Mouse (Mus musculus) G1E (cell line): ENCODE data around the gene Nans. TPM values are rescaled to one million over a fixed set of nuclear protein-coding genes. Genes with fewer than 3 reads are reported as not detected.

Experiments
- ATAC-seq: 2 replicates; pipeline ENCODE4 v1.8.0; 2016; ENCODE audit warnings: mild to moderate bottlenecking; ENCODE audit not compliant: insufficient number of reproducible peaks, poor library complexity, low FRiP score, severe bottlenecking; ENCODE audit errors: extremely low read depth
- DNase-seq: peaks from one replicate; pipeline ENCODE4 v3.0.0; 2012; ENCODE audit warnings: low spot score
- H3K27me3 ChIP-seq: 2 replicates; pipeline ENCODE4 v1.6.1; 2012; ENCODE audit warnings: mild to moderate bottlenecking, low read length, inconsistent platforms; ENCODE audit not compliant: insufficient read depth
- H3K36me3 ChIP-seq: replicated peaks from 2 replicates; pipeline ENCODE3; 2012; ENCODE audit warnings: mild to moderate bottlenecking, inconsistent platforms
- H3K4me1 ChIP-seq: 2 replicates; pipeline ENCODE4 v1.6.1; 2012; ENCODE audit warnings: low read depth, low read length, inconsistent platforms, mixed read lengths; ENCODE audit not compliant: insufficient read depth
- H3K4me3 ChIP-seq: 2 replicates; pipeline ENCODE4 v1.5.1; 2012; ENCODE audit warnings: low read depth, mild to moderate bottlenecking, inconsistent platforms, low read length, moderate library complexity, mixed read lengths
- H3K9me3 ChIP-seq: replicated peaks from 2 replicates; pipeline ENCODE4 v1.6.1; 2012; ENCODE audit warnings: inconsistent platforms
- CTCF ChIP-seq: IDR thresholded peaks from 2 replicates; pipeline ENCODE4 v1.5.1; 2012; ENCODE audit warnings: low read depth, low read length, inconsistent platforms, mixed read lengths
- GATA1 ChIP-seq: IDR thresholded peaks from 2 replicates; pipeline ENCODE4 v1.6.1; 2012; ENCODE audit warnings: borderline replicate concordance, low read length, inconsistent platforms, mixed read lengths
- GATA2 ChIP-seq: IDR thresholded peaks from 2 replicates; pipeline ENCODE4 v1.6.1; 2012; ENCODE audit warnings: low read depth, low read length, inconsistent platforms, borderline replicate concordance
- POLR2AphosphoS5 ChIP-seq: IDR thresholded peaks from 2 replicates; pipeline ENCODE4 v1.6.1; 2012; ENCODE audit warnings: low read depth, low read length, inconsistent platforms; ENCODE audit not compliant: insufficient replicate concordance
- TAL1 ChIP-seq: conservative IDR thresholded peaks from 2 replicates; pipeline ENCODE4 v1.6.1; 2012; ENCODE audit warnings: low read depth, low read length, inconsistent platforms, mixed read lengths
- polyA plus RNA-seq: library from polyadenylated mRNA; stranded (reverse); fragments of >175 nt; gene quantifications from 2 replicates; pipeline ENCODE4 v1.2.3, GENCODE M21; 2012
- total RNA-seq, 2 experiments: library from RNA; stranded (forward) in 1 of 2; stranded (reverse) in 1 of 2; fragments of 200-1000 nt in 1 of 2; fragments of >200 nt in 1 of 2; fragmentation: Nextera tagmentation in 1 of 2; gene quantifications; 2 replicates each; pipeline ENCODE4 v1.2.3; 2014 to 2017

Gene Nans
- total and polyA plus RNA-seq, 3 experiments: 57.1 to 79.3 (median 63.1) TPM

GRCm38 (mm10) chr4:46450519-46451131 lies 38.4 kb upstream of the Nans start, which contains the start of gene Anp32b:
Gene Anp32b (plus strand): TSS chr4:46450902.
- ATAC-seq (peak; percentile 38), DNase-seq (peak; percentile 95)
- TF ChIP-seq CTCF (peak; percentile 50; the same call in 1 of the 2 replicates), GATA1 (no peak), POLR2AphosphoS5 (no peak)
- Histone ChIP-seq H3K4me1 (peaks cover 66% of the 10 kb centered on the region), H3K27me3 (no peaks in the 10 kb centered on the region), H3K36me3 (peaks cover 20% of the 10 kb centered on the region), H3K4me3 (peak within 1 kb of the TSS; percentile 81), H3K9me3 (no peaks in the 10 kb centered on the region)

- no peaks in the 10 kb centered on the region for H3K27me3 ChIP-seq
- H3K36me3 ChIP-seq: peaks cover 27% of the 10 kb centered on the region
- H3K4me1 ChIP-seq: peaks cover 73% of the 10 kb centered on the region
- TF ChIP-seq TAL1: no peak
- no peak for TF ChIP-seq CTCF
- TF ChIP-seq GATA2: no peak
- TF ChIP-seq POLR2AphosphoS5: no peak
- no peak for TF ChIP-seq GATA1
- H3K4me3 ChIP-seq: peak overlapping the region; percentile 81
- DNase-seq (no peak), ATAC-seq (no peak)
- H3K9me3 ChIP-seq: no peaks in the 10 kb centered on the region
These were observed 37.7 kb upstream of the Nans start for GRCm38 (mm10) chr4:46451240-46451757.

- H3K36me3 ChIP-seq: peaks cover 33% of the 10 kb centered on the region
- H3K4me1 ChIP-seq: peaks cover 76% of the 10 kb centered on the region
These were observed 37.1 kb upstream of the Nans start for GRCm38 (mm10) chr4:46451758-46452480.

DNA sequence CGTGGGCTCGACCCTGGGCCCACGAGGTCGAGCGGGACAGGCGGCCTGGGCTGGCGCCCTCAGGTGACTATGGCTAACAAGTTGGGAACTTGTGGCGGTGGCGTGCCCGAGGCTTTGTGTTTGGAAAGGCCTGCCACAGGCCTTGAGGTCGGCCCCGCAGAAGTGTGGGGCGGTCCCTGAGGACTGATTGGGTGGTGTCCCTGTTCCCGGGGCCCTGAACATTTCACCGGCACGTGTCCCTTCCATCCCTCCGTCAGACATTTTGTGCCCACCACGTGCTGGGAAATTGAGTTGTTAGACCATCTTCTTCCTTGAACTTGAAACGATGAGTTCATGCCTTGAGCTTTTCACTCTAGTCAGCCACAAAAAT lies 36.6 kb upstream of the Nans start:
- H3K4me1 ChIP-seq: peaks cover 76% of the 10 kb centered on the region
- peaks cover 39% of the 10 kb centered on the region for H3K36me3 ChIP-seq

More at GRCm38 (mm10) chr4:46451758-46452480, 37.1 kb upstream of the Nans start:
- Histone ChIP-seq H3K27me3 (no peaks in the 10 kb centered on the region), H3K4me3 (peak overlapping the region; percentile 81), H3K9me3 (no peaks in the 10 kb centered on the region)
- peak; percentile 52 for DNase-seq
- no peak for TF ChIP-seq GATA1
- TF ChIP-seq GATA2: no peak
- TF ChIP-seq TAL1: no peak
- no peak for TF ChIP-seq POLR2AphosphoS5
- no peak for TF ChIP-seq CTCF
- no peak for ATAC-seq

GRCm38 (mm10) chr4:46452855-46453719 lies 36.0 kb upstream of the Nans start:
- no peaks in the 10 kb centered on the region for H3K9me3 ChIP-seq
- ATAC-seq (no peak), DNase-seq (no peak)
- no peaks in the 10 kb centered on the region for H3K27me3 ChIP-seq
- TF ChIP-seq TAL1: no peak
- TF ChIP-seq CTCF: no peak
- TF ChIP-seq POLR2AphosphoS5: no peak
- TF ChIP-seq GATA1: no peak
- no peak for TF ChIP-seq GATA2
- peaks cover 45% of the 10 kb centered on the region for H3K36me3 ChIP-seq
- H3K4me1 ChIP-seq: peaks cover 76% of the 10 kb centered on the region
- peak overlapping the region; percentile 81 for H3K4me3 ChIP-seq

More for the DNA sequence above, 36.6 kb upstream of the Nans start:
- peak; percentile 29 for ATAC-seq
- Histone ChIP-seq H3K9me3 (no peaks in the 10 kb centered on the region), H3K27me3 (no peaks in the 10 kb centered on the region), H3K4me3 (peak overlapping the region; percentile 81)
- no peak for TF ChIP-seq GATA2
- TF ChIP-seq GATA1: no peak
- TF ChIP-seq POLR2AphosphoS5: no peak
- TF ChIP-seq TAL1: no peak
- TF ChIP-seq CTCF: no peak
- peak; percentile 63 for DNase-seq
